Mouse (Mus musculus): ENCODE measurements around the gene Hacl1. TPM values are rescaled to one million over a fixed set of nuclear protein-coding genes. Genes with fewer than 3 reads are reported as not detected.
A peak's percentile ranks its signal among the peaks of the same experiment; 100 is the strongest.
"Not testable (repeated sequence)": the region's sequence is repeated elsewhere in the genome, so short reads cannot be mapped to it uniquely, and the experiment has no call there.

Gene Hacl1
- total RNA-seq, 4 experiments from 2014 or later = 7.3 to 10.9 (median 9.1) TPM

DNA sequence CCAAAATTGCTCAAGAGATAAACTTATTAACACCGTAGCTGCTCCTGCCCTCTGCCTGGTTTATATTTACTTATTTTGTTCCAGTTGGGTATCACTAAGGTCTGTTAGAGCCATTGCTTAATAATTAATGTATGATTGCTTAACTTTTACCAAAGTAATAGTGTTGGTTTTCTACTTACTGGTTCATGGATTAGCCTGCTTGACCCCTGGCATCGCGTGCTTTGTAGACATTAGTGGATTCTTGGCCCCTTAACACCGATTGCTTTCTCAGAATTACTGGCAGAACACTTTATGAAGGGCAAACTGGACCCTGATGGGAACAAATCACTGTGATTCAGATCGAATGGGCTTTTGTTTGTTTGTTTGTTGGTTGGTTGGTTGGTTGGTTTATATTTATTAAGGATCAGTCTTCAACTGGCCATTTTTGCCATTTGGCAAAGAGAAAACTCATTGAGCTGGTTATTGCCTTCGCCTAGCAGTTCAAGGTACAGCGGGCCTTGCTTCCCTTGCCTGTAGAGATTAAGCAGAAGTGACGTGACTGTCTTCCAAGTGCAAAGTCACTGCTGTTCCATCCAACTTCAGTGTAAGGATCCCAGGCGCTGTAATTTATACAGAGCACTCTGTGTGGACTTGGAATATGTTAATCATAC is 545 bp upstream of the Hacl1 start:
- no peak for DNase-seq (ENCODE audit: low spot score in 2 of 2)

- no peak for DNase-seq (ENCODE audit: low spot score in 2 of 2)
Measured at GRCm38 (mm10) chr14:31640346-31640889, 668 bp downstream of the Hacl1 start, which contains the start of gene Gm49387. TSS of gene Gm49387 (minus strand) at chr14:31640878.

GRCm38 (mm10) chr14:31630677-31631076 is 10.4 kb downstream of the Hacl1 start:
- no peak for DNase-seq (ENCODE audit: low spot score in 2 of 2)

- DNase-seq (ENCODE audit: low spot score in 2 of 2) = no peak
Measured at GRCm38 (mm10) chr14:31622748-31623147, 18.3 kb downstream of the Hacl1 start.

DNA sequence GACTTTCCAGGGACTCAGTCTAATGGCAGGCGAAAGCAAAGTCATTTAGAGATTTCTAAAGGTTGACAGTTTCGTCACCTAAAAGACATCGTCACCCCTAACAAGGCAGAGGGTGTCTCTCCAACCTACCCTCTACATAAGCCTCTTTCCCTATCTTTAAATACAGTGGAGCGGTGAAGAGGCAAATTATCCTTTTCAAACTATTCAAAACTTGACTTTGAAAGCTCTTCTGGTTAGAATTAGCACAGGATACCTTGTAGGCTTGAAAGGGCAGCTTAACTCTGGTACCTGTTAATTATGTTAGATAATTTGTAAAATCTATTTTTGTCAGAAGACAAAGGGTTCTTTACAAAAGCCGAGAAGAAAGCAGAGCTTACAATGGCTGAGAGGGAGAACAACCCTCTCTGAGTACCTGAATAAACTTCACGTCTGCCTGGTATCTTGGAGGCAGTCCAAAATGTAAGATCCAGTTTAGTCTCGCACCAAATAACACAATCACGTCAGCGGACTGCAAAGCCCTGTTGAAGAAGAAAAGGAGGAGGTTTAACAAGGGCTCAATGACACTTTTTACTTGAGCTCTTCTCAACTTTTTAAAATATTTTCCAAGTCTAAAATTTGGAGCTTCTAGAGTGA is 20.4 kb downstream of the Hacl1 start:
- DNase-seq (ENCODE audit: low spot score in 2 of 2) = no peak

- DNase-seq (ENCODE audit: low spot score in 2 of 2) = no peak
Measured at GRCm38 (mm10) chr14:31617997-31618396, 23.1 kb downstream of the Hacl1 start.

- peak in 1 of 2 experiments; percentile 12 for DNase-seq (ENCODE audit: low spot score in 2 of 2)
Measured at GRCm38 (mm10) chr14:31617204-31617603, 23.9 kb downstream of the Hacl1 start.

DNA sequence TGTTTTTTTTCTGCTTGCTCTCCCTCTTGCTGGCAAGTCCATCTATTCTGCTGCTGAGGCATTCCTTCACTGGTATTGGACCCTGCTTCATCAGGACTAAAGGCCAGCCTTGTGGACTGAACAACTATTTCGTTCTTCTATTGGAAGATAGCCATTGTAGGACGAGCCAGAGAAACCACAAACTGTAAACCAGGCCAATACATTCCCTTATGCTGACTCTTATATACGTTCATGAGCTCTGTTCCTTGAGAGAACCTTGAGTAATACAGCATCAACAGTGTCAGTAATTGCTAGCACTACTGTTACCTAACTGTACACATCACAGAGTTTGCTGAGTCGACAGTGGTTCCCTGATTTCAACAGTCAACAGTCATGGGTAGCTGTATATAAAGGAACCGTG is 27.4 kb downstream of the Hacl1 start:
- DNase-seq (ENCODE audit: low spot score in 2 of 2) = no peak

DNA sequence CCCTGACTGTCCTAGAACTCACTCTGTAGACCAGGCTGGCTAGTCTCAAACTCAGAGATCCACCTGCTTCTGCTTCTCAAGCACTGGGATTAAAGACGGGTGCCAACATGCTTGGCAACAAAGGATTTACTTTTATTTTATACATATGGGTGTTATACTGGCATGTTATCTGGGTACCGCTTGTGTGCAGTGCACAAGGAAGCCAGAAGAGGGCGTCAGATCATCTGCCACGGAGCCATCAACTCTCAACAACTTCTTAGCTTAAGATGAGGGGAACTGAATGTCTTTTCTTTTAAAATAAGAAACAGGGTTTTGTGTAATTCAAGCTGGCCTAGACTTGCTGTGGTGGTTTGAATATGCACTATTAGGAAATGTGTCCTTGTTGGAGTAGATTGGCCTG is 29.1 kb downstream of the Hacl1 start:
- no peak for DNase-seq (ENCODE audit: low spot score in 2 of 2)

DNA sequence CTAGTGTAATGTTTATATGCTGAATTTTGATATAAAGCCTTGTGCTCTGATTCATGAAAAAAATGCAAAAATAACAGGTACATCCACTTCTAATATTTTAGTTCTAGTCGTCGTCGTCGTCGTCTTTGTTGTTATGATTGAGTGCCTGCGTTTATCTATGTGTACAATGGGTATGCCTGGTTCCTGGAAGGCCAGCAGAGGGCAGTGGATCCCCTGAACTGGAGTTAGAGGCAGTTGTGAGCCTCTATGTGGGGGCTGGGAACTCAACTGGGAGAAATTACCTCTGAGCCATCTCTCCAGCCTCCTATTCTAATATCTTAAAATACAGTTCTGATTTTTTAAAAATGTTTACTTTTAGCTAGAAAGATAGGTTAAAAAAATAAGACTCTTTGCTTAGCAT is 35.6 kb downstream of the Hacl1 start:
- no peak for DNase-seq (ENCODE audit: low spot score in 2 of 2)

- DNase-seq (ENCODE audit: low spot score in 2 of 2) = no peak
Measured at GRCm38 (mm10) chr14:31604916-31605315, 36.2 kb downstream of the Hacl1 start.

DNA sequence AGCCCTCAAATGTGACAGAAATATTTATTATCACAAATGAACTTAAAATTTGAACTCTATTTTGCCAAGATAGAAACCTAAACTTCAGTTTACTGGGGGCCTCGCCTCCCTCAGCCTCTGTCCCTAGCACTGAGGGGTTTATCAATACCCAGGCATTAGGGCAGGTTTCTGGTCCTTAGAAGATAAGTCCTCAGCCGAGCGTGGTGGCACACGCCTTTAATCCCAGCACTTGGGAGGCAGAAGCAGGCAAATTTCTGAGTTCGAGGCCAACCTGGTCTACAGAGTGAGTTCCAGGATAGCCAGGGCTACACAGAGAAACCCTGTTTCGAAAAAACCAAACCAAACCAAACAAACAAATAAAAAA is 38.5 kb downstream of the Hacl1 start:
- DNase-seq (ENCODE audit: low spot score in 2 of 2) = not testable (repeated sequence)

DNA sequence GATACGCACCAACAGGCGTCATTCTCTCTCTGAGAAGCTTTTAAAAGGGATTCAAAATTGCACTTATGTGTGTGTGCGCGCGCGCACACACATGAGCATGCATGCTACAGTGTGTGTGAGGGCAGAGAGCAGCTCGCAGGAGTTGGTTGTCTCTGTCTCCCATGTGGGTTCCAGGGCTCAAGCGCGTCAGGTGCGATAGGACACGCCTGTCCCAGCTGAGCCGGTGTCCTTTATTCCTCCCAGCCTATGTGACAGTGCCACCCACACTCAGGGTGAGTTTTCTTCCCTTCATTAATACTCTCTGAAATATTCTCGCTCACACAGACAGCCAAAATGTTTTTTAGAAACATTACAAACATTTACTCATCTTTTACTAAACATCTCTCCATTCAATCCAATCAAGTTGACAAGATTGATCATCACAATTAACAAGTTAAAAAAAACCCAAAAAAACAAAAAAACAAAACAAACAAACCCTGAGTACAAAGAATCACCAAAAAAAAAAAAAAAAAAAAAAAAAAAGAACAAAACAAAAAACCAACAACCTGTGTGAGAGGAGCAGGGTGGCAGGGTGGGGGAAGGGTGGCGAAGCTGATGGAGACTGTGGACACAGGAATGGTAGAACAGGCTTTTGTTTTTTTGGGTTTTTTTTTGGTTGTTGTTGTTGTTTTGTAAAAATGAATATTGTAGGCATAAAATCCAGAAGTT is 39.0 kb downstream of the Hacl1 start:
- DNase-seq (ENCODE audit: low spot score in 2 of 2) = no peak

GRCm38 (mm10) chr14:31597446-31597845 is 43.6 kb downstream of the Hacl1 start:
- no peak for DNase-seq (ENCODE audit: low spot score in 2 of 2)

DNA sequence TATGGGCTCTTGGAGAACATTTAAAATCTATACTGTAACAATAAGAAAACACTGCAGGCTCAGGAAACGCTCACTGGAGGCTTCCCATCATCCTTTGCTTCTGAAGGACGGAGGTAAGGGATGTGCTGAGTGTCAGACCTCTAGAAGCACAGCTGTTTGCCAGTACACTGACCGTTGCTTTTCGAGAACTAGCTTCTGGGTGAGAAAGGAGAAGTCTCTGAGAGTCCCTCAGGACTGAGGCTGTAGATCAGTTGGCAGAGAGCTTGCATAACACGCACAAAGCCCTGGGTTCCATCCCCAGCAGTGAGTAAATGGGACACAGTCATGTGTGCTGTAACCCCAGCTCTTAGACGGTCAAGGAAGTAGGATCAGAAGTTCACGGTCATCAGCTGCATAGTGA is 44.7 kb downstream of the Hacl1 start:
- no peak for DNase-seq (ENCODE audit: low spot score in 2 of 2)

DNA sequence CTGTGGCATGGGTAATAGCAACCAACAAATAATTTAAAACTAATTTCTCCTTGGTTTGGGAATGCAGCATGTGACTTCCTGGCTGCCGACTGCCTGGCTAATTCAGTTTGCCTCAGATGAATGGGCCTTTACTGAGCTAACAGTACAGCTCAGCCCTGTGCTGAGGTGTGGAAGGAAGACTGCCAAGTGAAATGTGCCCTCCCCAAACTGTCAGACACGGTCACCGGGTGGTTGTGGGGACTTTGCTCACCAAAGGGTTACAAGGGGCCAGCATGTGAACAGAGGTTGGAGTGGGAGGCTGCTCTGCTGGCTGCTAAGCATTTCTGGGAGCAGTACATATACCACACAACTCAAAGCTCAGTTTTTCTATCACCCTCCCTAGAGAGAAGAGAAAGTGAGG is 46.4 kb downstream of the Hacl1 start:
- no peak for DNase-seq (ENCODE audit: low spot score in 2 of 2)

- no peak for DNase-seq (ENCODE audit: low spot score in 2 of 2)
Measured at GRCm38 (mm10) chr14:31593036-31593435, 48.0 kb downstream of the Hacl1 start.

- DNase-seq (ENCODE audit: low spot score in 2 of 2) = no peak
Measured at GRCm38 (mm10) chr14:31591243-31591642, 49.8 kb downstream of the Hacl1 start, which contains the start of gene Colq. TSS of gene Colq (minus strand) at chr14:31591343.

GRCm38 (mm10) chr14:31586451-31586850 is 54.6 kb downstream of the Hacl1 start:
- no peak for DNase-seq (ENCODE audit: low spot score in 2 of 2)

DNA sequence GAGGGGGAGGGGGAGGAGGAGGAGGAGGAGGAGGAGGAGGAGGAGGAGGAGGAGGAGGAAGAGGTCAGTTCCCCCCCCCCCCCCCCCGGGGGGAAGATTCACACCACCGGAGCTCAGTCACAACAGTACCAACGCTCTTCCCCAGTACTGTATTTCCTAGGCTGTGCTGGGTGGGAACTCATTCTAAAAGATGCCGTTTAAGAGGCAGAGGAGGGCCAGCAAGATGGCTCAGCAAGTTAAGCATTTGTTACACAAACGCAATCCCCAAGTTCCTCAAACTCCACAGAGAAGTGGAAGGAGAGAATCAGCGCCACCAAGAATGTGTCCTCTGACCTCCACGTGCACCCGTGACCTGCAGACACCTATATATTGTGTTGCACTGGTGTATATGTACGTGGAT is 58.0 kb downstream of the Hacl1 start:
- no peak for DNase-seq (ENCODE audit: low spot score in 2 of 2)

- no peak for DNase-seq (ENCODE audit: low spot score in 2 of 2)
Measured at GRCm38 (mm10) chr14:31577966-31578735, 62.9 kb downstream of the Hacl1 start.
